Mouse (Mus musculus): ENCODE data around the gene Pnldc1. TPM values are rescaled to one million over a fixed set of nuclear protein-coding genes. Genes with fewer than 3 reads are reported as not detected.
"Not testable (repeated sequence)": the region's sequence is repeated elsewhere in the genome, so short reads cannot be mapped to it uniquely, and the experiment has no call there.

Pnldc1 gene
- total and polyA plus RNA-seq, 2 experiments from 2014 or later, result 0.94 to 1.8 TPM

DNA sequence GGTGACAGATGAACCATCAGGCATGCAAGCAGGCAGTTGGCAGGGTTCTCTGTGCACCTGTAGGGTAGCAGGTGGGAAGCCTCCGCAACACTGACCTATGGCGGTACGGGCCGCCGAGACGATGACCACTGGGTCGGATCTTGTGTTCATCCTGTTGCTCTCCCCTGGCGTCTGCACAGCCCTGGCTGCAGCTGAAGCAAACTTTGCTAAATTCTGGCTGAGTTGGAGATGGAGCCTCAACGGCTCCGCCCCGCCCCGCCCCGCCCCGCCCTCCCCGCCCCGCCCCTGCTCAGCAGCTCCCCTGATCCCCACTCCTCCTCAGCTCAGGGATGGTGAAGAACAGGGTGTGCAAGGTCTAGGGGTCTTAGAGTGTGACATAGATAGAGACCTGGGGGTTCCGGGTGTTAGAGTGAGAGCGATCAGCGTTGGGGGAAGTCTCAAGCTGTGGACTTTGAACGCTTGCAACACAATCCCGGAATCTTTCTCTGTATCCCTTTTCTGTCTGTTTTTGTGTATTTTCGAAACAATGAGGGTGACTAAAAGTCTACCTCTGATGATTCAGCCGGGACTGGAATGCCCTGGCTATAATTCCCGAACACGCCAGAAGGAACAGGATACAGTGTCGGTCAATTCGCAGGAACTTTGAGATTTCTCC is 30.2 kb upstream of the Pnldc1 start, which contains the start of gene Acat3:
TSS of gene Acat3 (minus strand) at position 450 of the 655 bp plus-strand sequence.
- no peak for DNase-seq (ENCODE audit: low spot score)
- H3K4me3 ChIP-seq (ENCODE audit: low read length), result peak within 1 kb of the TSS; percentile 22; the same call in 1 of the 2 replicates

GRCm38 (mm10) chr17:12939377-12940148 is 29.5 kb upstream of the Pnldc1 start:
- H3K27ac ChIP-seq; DNase-seq (ENCODE audit: low spot score); H3K27me3 ChIP-seq (ENCODE audit: insufficient read depth, low read length); H3K9me3 ChIP-seq (ENCODE audit: low read length); H3K9ac ChIP-seq (replicated peaks; ENCODE audit: low read length); H3K4me1 ChIP-seq (ENCODE audit: insufficient read depth, low read length): not testable (repeated sequence)
- Histone ChIP-seq H3K4me3 (ENCODE audit: low read length) (peak overlapping the region; percentile 22; the same call in 1 of the 2 replicates), H3K4me2 (ENCODE audit: low read depth, low read length) (peak overlapping the region; percentile 53), H3K36me3 (ENCODE audit: insufficient read depth, low read length) (peaks cover 12% of the 10 kb centered on the region)
- 30% methylated on average over 2 of the region's 12 CpGs for WGBS
- ATAC-seq, result peak; percentile 43

More for the DNA sequence above, 30.2 kb upstream of the Pnldc1 start, which contains the start of gene Acat3:
- H3K27ac ChIP-seq, result no peak within 1 kb of the TSS
- H3K4me2 ChIP-seq (ENCODE audit: low read depth, low read length), result peak within 1 kb of the TSS; percentile 53
- H3K9me3 ChIP-seq (ENCODE audit: low read length), result no peaks in the 10 kb centered on the region
- H3K4me1 ChIP-seq (ENCODE audit: insufficient read depth, low read length), result no peaks in the 10 kb centered on the region
- peaks cover 19% of the 10 kb centered on the region for H3K36me3 ChIP-seq (ENCODE audit: insufficient read depth, low read length)
- no peaks in the 10 kb centered on the region for H3K27me3 ChIP-seq (ENCODE audit: insufficient read depth, low read length)
- WGBS, result 13% methylated on average over 27 of the region's 27 CpGs
- TF ChIP-seq CTCF (IDR thresholded peaks at IDR 0.05; ENCODE audit: low read depth), result no peak
- no peak within 1 kb of the TSS; the same call in 1 of the 2 replicates for H3K9ac ChIP-seq (replicated peaks; ENCODE audit: low read length)
- ATAC-seq, result peak; percentile 50

DNA sequence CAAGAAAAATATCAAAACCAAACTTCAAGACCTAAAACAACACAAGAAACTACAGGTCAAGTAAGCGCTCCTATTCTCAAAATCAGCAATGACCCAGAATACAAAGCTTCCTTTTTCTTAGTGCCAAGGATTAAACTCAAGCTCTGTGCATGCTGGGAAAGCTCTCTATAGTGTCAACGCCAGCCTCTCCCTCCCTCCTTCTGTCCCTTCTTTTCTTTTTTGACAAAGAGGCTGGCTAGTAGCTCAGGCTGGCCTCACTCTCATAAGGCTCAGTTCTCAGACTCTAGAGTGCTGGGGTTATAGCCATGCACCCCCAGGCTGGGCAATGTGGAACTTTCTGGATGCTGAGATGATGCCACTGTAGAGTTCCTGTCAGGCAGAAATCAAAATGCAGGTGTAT is 28.0 kb upstream of the Pnldc1 start:
- H3K36me3 ChIP-seq (ENCODE audit: insufficient read depth, low read length), result peaks cover 2% of the 10 kb centered on the region; the same call in 1 of the 2 replicates
- ATAC-seq, result no peak
- H3K4me2 ChIP-seq (ENCODE audit: low read depth, low read length), result no peak overlapping the region
- no peak for DNase-seq (ENCODE audit: low spot score)
- TF ChIP-seq CTCF (IDR thresholded peaks at IDR 0.05; ENCODE audit: low read depth), result no peak
- H3K27me3 ChIP-seq (ENCODE audit: insufficient read depth, low read length), result no peaks in the 10 kb centered on the region
- no peak overlapping the region for H3K9ac ChIP-seq (replicated peaks; ENCODE audit: low read length)
- no peak overlapping the region for H3K27ac ChIP-seq
- no peaks in the 10 kb centered on the region for H3K9me3 ChIP-seq (ENCODE audit: low read length)
- WGBS, result 36% methylated on average over 2 of the region's 2 CpGs
- no peak overlapping the region for H3K4me3 ChIP-seq (ENCODE audit: low read length)
- H3K4me1 ChIP-seq (ENCODE audit: insufficient read depth, low read length), result no peaks in the 10 kb centered on the region

GRCm38 (mm10) chr17:12937412-12937970 is 27.5 kb upstream of the Pnldc1 start:
- WGBS, result 88% methylated on average over 2 of the region's 2 CpGs
- TF ChIP-seq CTCF (IDR thresholded peaks at IDR 0.05; ENCODE audit: low read depth), result no peak
- Histone ChIP-seq H3K27me3 (ENCODE audit: insufficient read depth, low read length) (no peaks in the 10 kb centered on the region), H3K4me2 (ENCODE audit: low read depth, low read length) (no peak overlapping the region), H3K36me3 (ENCODE audit: insufficient read depth, low read length) (no peaks in the 10 kb centered on the region), H3K9me3 (ENCODE audit: low read length) (no peaks in the 10 kb centered on the region), H3K4me1 (ENCODE audit: insufficient read depth, low read length) (no peaks in the 10 kb centered on the region), H3K4me3 (ENCODE audit: low read length) (no peak overlapping the region), H3K9ac (replicated peaks; ENCODE audit: low read length) (no peak overlapping the region), H3K27ac (no peak overlapping the region)
- DNase-seq (ENCODE audit: low spot score) (no peak), ATAC-seq (no peak)

DNA sequence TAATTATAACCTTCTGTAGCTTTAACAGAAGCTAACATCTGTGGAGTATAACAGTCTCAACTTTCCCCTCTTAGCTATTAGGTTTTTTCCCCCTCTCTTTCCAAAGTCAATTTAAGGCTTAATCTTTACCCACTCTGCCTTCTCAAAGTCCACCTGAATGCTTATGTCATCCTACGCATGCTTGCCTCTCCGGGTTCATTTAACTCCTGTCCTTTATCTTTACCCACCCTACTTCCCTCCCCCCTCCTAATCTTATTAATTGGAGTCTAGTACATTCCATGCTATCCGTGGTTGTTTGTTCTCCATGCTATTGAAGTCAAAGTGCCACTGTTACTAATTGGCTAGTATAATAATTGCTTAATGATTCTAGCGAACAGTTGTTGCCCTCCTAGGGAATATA is 25.7 kb upstream of the Pnldc1 start:
- TF ChIP-seq CTCF (IDR thresholded peaks at IDR 0.05; ENCODE audit: low read depth), result no peak
- H3K9ac ChIP-seq (replicated peaks; ENCODE audit: low read length), result no peak overlapping the region

DNA sequence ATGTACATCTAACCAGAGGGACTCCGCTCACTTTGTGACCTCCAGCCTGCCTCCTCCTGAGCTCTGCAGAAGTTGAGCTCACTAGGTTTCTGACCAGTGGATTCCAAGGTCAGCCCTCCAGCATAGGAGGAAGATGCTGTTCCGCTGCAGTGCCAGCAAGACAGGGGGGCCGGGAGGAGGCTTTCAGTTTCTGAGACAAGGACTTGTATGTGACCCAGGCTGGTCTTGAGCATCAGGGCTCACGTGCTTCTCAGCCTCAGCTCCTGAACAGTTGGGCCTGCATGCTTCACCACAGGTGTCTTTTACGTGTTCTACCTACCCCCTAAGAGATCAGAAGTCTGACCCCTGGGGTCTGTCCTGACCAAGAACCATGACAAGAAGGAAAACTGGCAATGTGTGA is 21.5 kb upstream of the Pnldc1 start:
- not testable (repeated sequence) for H3K4me1 ChIP-seq (ENCODE audit: insufficient read depth, low read length); DNase-seq (ENCODE audit: low spot score); H3K4me3 ChIP-seq (ENCODE audit: low read length); H3K27me3 ChIP-seq (ENCODE audit: insufficient read depth, low read length); H3K4me2 ChIP-seq (ENCODE audit: low read depth, low read length); H3K36me3 ChIP-seq (ENCODE audit: insufficient read depth, low read length); ATAC-seq; H3K27ac ChIP-seq; H3K9ac ChIP-seq (replicated peaks; ENCODE audit: low read length); H3K9me3 ChIP-seq (ENCODE audit: low read length)
- WGBS, result 86% methylated on average over 5 of the region's 5 CpGs

More for the DNA sequence above, 25.7 kb upstream of the Pnldc1 start:
- no peak overlapping the region for H3K27ac ChIP-seq
- H3K4me2 ChIP-seq (ENCODE audit: low read depth, low read length), result no peak overlapping the region
- WGBS, result 60% methylated on average over 4 of the region's 4 CpGs
- no peaks in the 10 kb centered on the region for H3K4me1 ChIP-seq (ENCODE audit: insufficient read depth, low read length)
- H3K36me3 ChIP-seq (ENCODE audit: insufficient read depth, low read length), result no peaks in the 10 kb centered on the region
- ATAC-seq (no peak), DNase-seq (ENCODE audit: low spot score) (no peak)
- H3K4me3 ChIP-seq (ENCODE audit: low read length), result no peak overlapping the region
- no peaks in the 10 kb centered on the region for H3K27me3 ChIP-seq (ENCODE audit: insufficient read depth, low read length)
- no peaks in the 10 kb centered on the region for H3K9me3 ChIP-seq (ENCODE audit: low read length)
